Mouse (Mus musculus): ENCODE measurements around the gene Tpte. TPM values are rescaled to one million over a fixed set of nuclear protein-coding genes. Genes with fewer than 3 reads are reported as not detected.
"Not testable (repeated sequence)": the region's sequence is repeated elsewhere in the genome, so short reads cannot be mapped to it uniquely, and the experiment has no call there.

Tpte gene
- total RNA-seq (2021) (not detected), polyA plus RNA-seq (2012; rRNA removed) (0.04 TPM in 1 of 2 replicates, not detected in the other)
- long read RNA-seq: 0 reads

GRCm38 (mm10) chr8:22282999-22283491 lies at the start of gene Tpte:
Gene Tpte, plus strand, starts transcription at chr8:22283441.
- DNase-seq: no peak

GRCm38 (mm10) chr8:22242986-22243385 lies 40.3 kb upstream of the Tpte start:
- no peak for DNase-seq

- no peak for DNase-seq
These were observed 37.6 kb upstream of the Tpte start for GRCm38 (mm10) chr8:22245663-22246062.

GRCm38 (mm10) chr8:22247956-22248355 lies 35.3 kb upstream of the Tpte start:
- no peak for DNase-seq

GRCm38 (mm10) chr8:22249080-22249479 lies 34.2 kb upstream of the Tpte start:
- DNase-seq: no peak

- no peak for DNase-seq
These were observed 24.2 kb upstream of the Tpte start for GRCm38 (mm10) chr8:22258946-22259450.

GRCm38 (mm10) chr8:22259531-22259930 lies 23.7 kb upstream of the Tpte start:
- DNase-seq: no peak

GRCm38 (mm10) chr8:22260091-22260722 lies 23.0 kb upstream of the Tpte start:
- peak; percentile 14 for DNase-seq

- DNase-seq: peak; percentile 66
These were observed 21.0 kb upstream of the Tpte start for GRCm38 (mm10) chr8:22262267-22262666.

GRCm38 (mm10) chr8:22264292-22264691 lies 18.9 kb upstream of the Tpte start:
- no peak for DNase-seq

GRCm38 (mm10) chr8:22264787-22265186 lies 18.5 kb upstream of the Tpte start:
- DNase-seq: peak; percentile 25

GRCm38 (mm10) chr8:22265194-22265593 lies 18.0 kb upstream of the Tpte start:
- DNase-seq: no peak

GRCm38 (mm10) chr8:22266809-22267208 lies 16.4 kb upstream of the Tpte start:
- peak; percentile 17 for DNase-seq

GRCm38 (mm10) chr8:22273142-22273541 lies 10.1 kb upstream of the Tpte start:
- DNase-seq: no peak

GRCm38 (mm10) chr8:22274641-22275040 lies 8.6 kb upstream of the Tpte start:
- no peak for DNase-seq

- no peak for DNase-seq
These were observed 19.1 kb downstream of the Tpte start for GRCm38 (mm10) chr8:22302326-22302725.

GRCm38 (mm10) chr8:22302896-22303306 lies 19.7 kb downstream of the Tpte start:
- peak; percentile 15 for DNase-seq

- DNase-seq: not testable (repeated sequence)
These were observed 20.8 kb downstream of the Tpte start for GRCm38 (mm10) chr8:22304045-22304444.

GRCm38 (mm10) chr8:22306999-22307398 lies 23.8 kb downstream of the Tpte start:
- DNase-seq: no peak

- DNase-seq: no peak
These were observed 28.2 kb downstream of the Tpte start for GRCm38 (mm10) chr8:22311446-22311845.

- no peak for DNase-seq
These were observed 52.2 kb downstream of the Tpte start for GRCm38 (mm10) chr8:22335426-22335825.

- DNase-seq: no peak
These were observed 76.1 kb downstream of the Tpte start for GRCm38 (mm10) chr8:22359359-22359758.

GRCm38 (mm10) chr8:22359882-22360281 lies 76.6 kb downstream of the Tpte start:
- DNase-seq: no peak

- no peak for DNase-seq
These were observed 93.1 kb downstream of the Tpte start for GRCm38 (mm10) chr8:22376311-22376710.
